Mouse (Mus musculus) kidney, postnatal 0 days (tissue): Measurements from ENCODE around the gene Alkbh5. TPM values are rescaled to one million over a fixed set of nuclear protein-coding genes. Genes with fewer than 3 reads are reported as not detected.
"Not testable (repeated sequence)": the region's sequence is repeated elsewhere in the genome, so short reads cannot be mapped to it uniquely, and the experiment has no call there.

Source experiments
- ATAC-seq: fragments of 200-750 bp; cut with Nextera tagmentation; replicated peaks from 2 replicates; pipeline ENCODE4 v1.8.0; 2017; ENCODE audit warnings: low read depth, moderate number of reproducible peaks, moderate TSS enrichment, moderate library complexity; ENCODE audit not compliant: low FRiP score
- DNase-seq: peaks from one replicate; pipeline ENCODE4 v3.0.0-alpha.2; 2016; ENCODE audit warnings: low spot score
- H3K27ac ChIP-seq: fragments of 300-500 bp; sonication (generic); 2 replicates; pipeline ENCODE4 v1.5.1; 2014; ENCODE audit warnings: mild to moderate bottlenecking
- H3K27me3 ChIP-seq: fragments of 300-500 bp; sonication (generic); 2 replicates; pipeline ENCODE4 v1.6.1; 2014; ENCODE audit warnings: low read length, mixed read lengths; ENCODE audit not compliant: insufficient read depth
- H3K36me3 ChIP-seq: fragments of 300-500 bp; sonication (generic); 2 replicates; pipeline ENCODE4 v1.6.1; 2014; ENCODE audit warnings: low read length, mixed read lengths; ENCODE audit not compliant: insufficient read depth
- H3K4me1 ChIP-seq: fragments of 300-500 bp; sonication (generic); replicated peaks from 2 replicates; pipeline ENCODE4 v1.6.1; 2014; ENCODE audit warnings: antibody characterized with exemption, low read length, mixed read lengths; ENCODE audit not compliant: insufficient read depth
- H3K4me2 ChIP-seq: fragments of 300-500 bp; sonication (generic); 2 replicates; pipeline ENCODE4 v1.6.1; 2014; ENCODE audit warnings: mild to moderate bottlenecking, low read length, moderate library complexity, mixed read lengths
- H3K4me3 ChIP-seq: fragments of 300-500 bp; sonication (generic); replicated peaks from 2 replicates; pipeline ENCODE4 v1.5.1; 2014; ENCODE audit warnings: low read depth, low read length
- H3K9ac ChIP-seq: fragments of 300-500 bp; sonication (generic); 2 replicates; pipeline ENCODE4 v1.6.1; 2014; ENCODE audit warnings: low read depth, low read length
- H3K9me3 ChIP-seq: fragments of 300-500 bp; sonication (generic); replicated peaks from 2 replicates; pipeline ENCODE4 v1.6.1; 2016; ENCODE audit warnings: low read length, inconsistent platforms, mixed read lengths
- CTCF ChIP-seq: IDR thresholded peaks from 2 replicates; pipeline ENCODE4 v1.5.1; 2016; ENCODE audit warnings: antibody characterized with exemption, low read depth, mild to moderate bottlenecking, moderate library complexity
- WGBS: fragments of 180-500 bp; shearing (Covaris S2); extraction: QIAGEN DNeasy Blood & Tissue Kit; methylation state at CpG from one replicate; pipeline ENCODE4 v1.1.7; 2014; 5-methylcytosine and 5-hydroxymethylcytosine counted together
- polyA plus RNA-seq: library from polyadenylated mRNA; unstranded; fragments of >200 nt; fragmentation: Nextera tagmentation; extraction: Ambion mirVana; gene quantifications from 2 replicates; pipeline ENCODE4 v1.2.1, GENCODE M21; 2015

The Alkbh5 gene
- polyA plus RNA-seq, 1 experiment from 2014 or later: 38.3 TPM

DNA sequence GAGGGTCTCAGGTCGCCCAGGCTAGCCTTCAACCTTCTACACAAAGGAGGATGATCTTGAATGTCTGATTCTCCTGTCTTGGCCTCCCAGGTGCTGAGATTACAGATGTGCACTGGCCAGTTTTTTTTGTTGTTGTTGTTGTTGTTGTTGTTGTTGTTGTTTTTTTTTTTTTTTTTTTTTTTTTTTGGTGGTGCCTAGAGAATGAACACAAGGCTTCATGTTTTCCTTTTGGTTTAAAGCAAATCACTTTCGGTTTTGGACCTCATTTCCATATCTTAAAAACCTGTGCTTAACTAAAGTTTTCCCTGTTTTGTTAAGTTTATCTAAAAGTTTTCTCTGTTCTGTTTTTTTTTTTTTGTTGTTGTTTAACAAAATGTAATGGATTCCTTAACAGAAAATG, 3.4 kb downstream of the Alkbh5 start:
- Histone ChIP-seq H3K4me1 (peaks cover 31% of the 10 kb centered on the region), H3K27ac (no peak overlapping the region), H3K27me3 (no peaks in the 10 kb centered on the region), H3K4me2 (peak overlapping the region; percentile 84), H3K4me3 (peak overlapping the region; percentile 93), H3K9me3 (no peaks in the 10 kb centered on the region), H3K36me3 (peaks cover 11% of the 10 kb centered on the region; the same call in 1 of the 2 replicates), H3K9ac (peak overlapping the region; percentile 96)
- 4% methylated on average over 2 of the region's 2 CpGs for WGBS
- no peak for TF ChIP-seq CTCF
- no peak for ATAC-seq
- DNase-seq: no peak

DNA sequence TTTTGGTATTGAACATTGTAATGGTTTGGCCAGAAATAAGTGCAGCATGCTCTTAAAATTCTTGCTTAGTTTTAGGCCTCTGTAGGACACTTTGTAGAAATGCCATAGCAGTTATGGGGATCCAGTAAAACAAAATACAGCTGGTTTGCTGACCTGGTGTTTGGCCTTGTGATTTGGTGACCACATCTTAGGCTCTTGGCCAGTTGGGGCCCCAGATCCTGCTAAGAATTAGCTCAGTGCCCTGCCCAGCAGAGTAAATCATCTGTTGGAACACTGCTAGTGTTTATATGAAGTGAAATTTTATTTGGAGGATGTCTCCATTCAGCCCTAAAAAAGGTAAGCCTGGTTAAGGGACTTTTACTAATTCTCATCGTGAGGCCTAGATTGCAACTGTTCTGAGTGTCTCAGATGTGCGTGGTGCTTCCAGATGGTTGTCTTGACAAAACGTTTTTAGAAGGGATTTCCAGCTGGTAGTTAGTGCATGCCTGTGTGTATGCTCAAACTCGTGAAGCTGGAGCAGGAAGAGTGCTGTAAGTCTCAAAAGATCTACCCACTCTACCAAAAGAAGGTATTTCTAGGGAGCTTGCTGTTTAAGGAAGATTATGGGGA, 3.9 kb downstream of the Alkbh5 start:
- no peak for TF ChIP-seq CTCF
- peaks cover 11% of the 10 kb centered on the region; the same call in 1 of the 2 replicates for H3K36me3 ChIP-seq
- no peaks in the 10 kb centered on the region for H3K9me3 ChIP-seq
- peaks cover 34% of the 10 kb centered on the region for H3K4me1 ChIP-seq
- no peaks in the 10 kb centered on the region for H3K27me3 ChIP-seq
- 2% methylated on average over 4 of the region's 4 CpGs for WGBS
- peak; percentile 46 for DNase-seq
- H3K4me2 ChIP-seq: peak overlapping the region; percentile 84
- H3K27ac ChIP-seq: no peak overlapping the region
- peak overlapping the region; percentile 23 for H3K4me3 ChIP-seq
- peak overlapping the region; percentile 28; the same call in 1 of the 2 replicates for H3K9ac ChIP-seq
- ATAC-seq: no peak

- peak overlapping the region; percentile 23 for H3K4me3 ChIP-seq
- no peaks in the 10 kb centered on the region for H3K27me3 ChIP-seq
- no peak for TF ChIP-seq CTCF
- DNase-seq (peak; percentile 34), ATAC-seq (no peak)
- peaks cover 11% of the 10 kb centered on the region; the same call in 1 of the 2 replicates for H3K36me3 ChIP-seq
- WGBS: 34% methylated on average over 2 of the region's 2 CpGs
- H3K9ac ChIP-seq: peak overlapping the region; percentile 28; the same call in 1 of the 2 replicates
- peaks cover 34% of the 10 kb centered on the region for H3K4me1 ChIP-seq
- peak overlapping the region; percentile 31; the same call in 1 of the 2 replicates for H3K27ac ChIP-seq
- H3K4me2 ChIP-seq: peak overlapping the region; percentile 84
- H3K9me3 ChIP-seq: no peaks in the 10 kb centered on the region
Measured at GRCm38 (mm10) chr11:60540761-60541160, 4.6 kb downstream of the Alkbh5 start.

DNA sequence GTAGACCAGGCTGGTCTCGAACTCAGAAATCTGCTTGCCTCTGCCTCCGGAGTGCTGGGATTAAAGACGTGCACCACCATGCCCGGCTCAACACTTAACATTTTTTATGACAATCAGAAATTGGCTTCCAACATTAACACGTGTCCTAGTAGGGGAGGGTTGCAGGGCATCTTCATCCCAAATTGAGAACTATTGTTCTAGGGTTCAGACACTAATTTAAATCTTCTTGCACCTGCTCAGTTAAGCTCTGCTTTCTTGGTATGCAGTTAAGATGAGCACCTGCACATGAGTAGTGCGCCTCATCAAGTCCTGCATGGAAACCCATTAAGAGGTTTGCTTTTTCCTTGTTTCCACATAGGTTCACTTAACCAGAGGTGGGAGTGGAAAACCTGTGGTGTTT, 5.7 kb downstream of the Alkbh5 start:
- no peak overlapping the region for H3K4me3 ChIP-seq
- H3K4me1 ChIP-seq: peaks cover 29% of the 10 kb centered on the region
- no peak overlapping the region for H3K4me2 ChIP-seq
- no peak for ATAC-seq
- peaks cover 11% of the 10 kb centered on the region; the same call in 1 of the 2 replicates for H3K36me3 ChIP-seq
- DNase-seq: no peak
- no peak overlapping the region for H3K9ac ChIP-seq
- H3K9me3 ChIP-seq: no peaks in the 10 kb centered on the region
- H3K27me3 ChIP-seq: no peaks in the 10 kb centered on the region
- WGBS: 84% methylated on average over 6 of the region's 6 CpGs
- no peak for TF ChIP-seq CTCF
- H3K27ac ChIP-seq: no peak overlapping the region

DNA sequence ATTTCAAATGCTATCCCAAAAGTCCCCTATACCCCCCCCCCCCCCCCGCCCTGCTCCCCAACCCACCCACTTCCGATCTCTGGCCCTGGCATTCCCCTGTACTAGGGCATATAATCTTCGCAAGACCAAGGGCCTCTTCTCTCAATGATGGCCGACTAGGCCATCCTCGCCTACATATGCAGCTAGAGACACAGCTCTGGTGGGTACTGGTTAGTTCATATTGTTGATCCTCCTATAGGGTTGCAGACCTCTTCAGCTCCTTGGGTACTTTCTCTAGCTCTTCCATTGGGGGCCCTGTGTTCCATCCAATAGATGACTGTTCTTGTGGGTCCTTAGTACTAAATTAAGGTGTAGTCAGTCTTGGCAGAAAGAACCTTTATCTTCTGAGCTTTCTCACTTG, 7.0 kb downstream of the Alkbh5 start:
- H3K27me3 ChIP-seq, DNase-seq, H3K9me3 ChIP-seq, ATAC-seq, H3K4me3 ChIP-seq, H3K9ac ChIP-seq, H3K4me2 ChIP-seq: not testable (repeated sequence)
- 88% methylated on average over 5 of the region's 5 CpGs for WGBS
- Histone ChIP-seq H3K27ac (0 out of 2 replicates have a peak overlapping the region, but pooled peaks have one; percentile 5), H3K4me1 (peaks cover 29% of the 10 kb centered on the region), H3K36me3 (peaks cover 11% of the 10 kb centered on the region; the same call in 1 of the 2 replicates)

GRCm38 (mm10) chr11:60545433-60545832, 9.3 kb downstream of the Alkbh5 start:
- 27% methylated on average over 4 of the region's 4 CpGs for WGBS
- H3K27ac ChIP-seq: no peak overlapping the region
- no peak overlapping the region for H3K4me3 ChIP-seq
- no peak for ATAC-seq
- no peaks in the 10 kb centered on the region for H3K27me3 ChIP-seq
- no peak overlapping the region for H3K9ac ChIP-seq
- H3K9me3 ChIP-seq: no peaks in the 10 kb centered on the region
- peaks cover 27% of the 10 kb centered on the region; the same call in 1 of the 2 replicates for H3K36me3 ChIP-seq
- H3K4me1 ChIP-seq: peaks cover 22% of the 10 kb centered on the region
- H3K4me2 ChIP-seq: 0 out of 2 replicates have a peak overlapping the region, but pooled peaks have one; percentile 15
- DNase-seq: no peak
- TF ChIP-seq CTCF: no peak

DNA sequence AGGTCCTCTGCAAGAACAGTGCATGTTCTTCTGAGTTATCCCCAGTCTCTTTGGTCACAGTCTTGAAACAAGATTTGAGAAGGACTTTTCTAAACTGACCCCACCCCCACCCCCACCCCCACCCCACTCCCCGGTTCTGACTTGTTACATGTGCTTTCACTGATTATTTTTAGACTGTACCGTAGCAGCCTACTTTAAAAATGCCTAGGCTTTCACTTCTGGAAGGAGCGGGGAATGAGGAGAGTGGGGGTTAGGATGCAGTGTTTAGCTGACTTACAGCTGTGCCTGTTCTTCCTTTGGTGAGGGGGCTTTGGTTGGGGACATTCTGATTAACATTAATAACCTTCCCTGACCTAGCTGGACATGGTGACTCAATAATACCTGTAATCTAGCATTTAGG, 11.9 kb downstream of the Alkbh5 start:
- Histone ChIP-seq H3K4me2 (no peak overlapping the region), H3K4me1 (peaks cover 10% of the 10 kb centered on the region), H3K36me3 (peaks cover 34% of the 10 kb centered on the region), H3K27ac (no peak overlapping the region), H3K27me3 (no peaks in the 10 kb centered on the region), H3K9ac (no peak overlapping the region), H3K9me3 (no peaks in the 10 kb centered on the region), H3K4me3 (no peak overlapping the region)
- DNase-seq: no peak
- TF ChIP-seq CTCF: no peak
- 87% methylated on average over 3 of the region's 3 CpGs for WGBS
- no peak for ATAC-seq
